Mouse (Mus musculus) brown adipose tissue, adult 24 weeks (tissue): ENCODE results near the gene Ddc. TPM values are rescaled to one million over a fixed set of nuclear protein-coding genes. Genes with fewer than 3 reads are reported as not detected.

Experiments used
- H3K27ac ChIP-seq: fragments of 200-500 bp; replicated peaks from 2 replicates; pipeline ENCODE4 v1.5.1; 2012; ENCODE audit warnings: low read depth, mild to moderate bottlenecking, low read length
- H3K4me1 ChIP-seq: fragments of 200-500 bp; 2 replicates; pipeline ENCODE4 v1.6.1; 2012; ENCODE audit warnings: low read length, mixed read lengths; ENCODE audit not compliant: control insufficient read depth, insufficient read depth, insufficient read length
- H3K4me3 ChIP-seq: fragments of 200-500 bp; 2 replicates; pipeline ENCODE4 v1.5.1; 2012; ENCODE audit warnings: low read depth, mild to moderate bottlenecking, low read length, moderate library complexity; ENCODE audit not compliant: insufficient read depth
- polyA plus RNA-seq: library from polyadenylated mRNA; stranded (reverse); fragments of >200 nt; gene quantifications from 2 replicates; pipeline ENCODE4 v1.2.4, GENCODE M21; 2012; ENCODE audit not compliant: missing spikeins, insufficient read depth, insufficient read length

The Ddc gene
- polyA plus RNA-seq, 1 experiment = not detected

DNA sequence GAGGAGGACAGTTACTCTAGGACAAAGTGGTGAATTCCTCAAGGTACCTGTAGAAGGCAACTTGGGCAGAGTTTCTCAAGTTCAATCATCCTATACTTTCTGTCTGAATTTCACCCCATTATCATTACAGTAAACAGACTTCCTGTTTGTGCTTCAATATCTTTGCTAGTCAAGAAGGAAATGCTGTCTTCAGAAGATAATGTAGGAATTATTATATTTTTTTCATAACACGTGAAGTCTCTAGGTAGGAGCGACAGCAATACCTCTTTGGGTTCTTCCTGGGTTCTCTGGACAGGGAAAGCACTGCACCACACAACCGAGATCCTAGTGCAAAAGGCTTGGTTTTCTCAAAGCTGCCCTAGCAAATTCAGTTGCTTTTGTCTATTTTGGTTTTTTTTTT is 21.6 kb downstream of the Ddc start:
- no peaks in the 10 kb centered on the region for H3K4me1 ChIP-seq
- H3K4me3 ChIP-seq = no peak overlapping the region
- H3K27ac ChIP-seq = no peak overlapping the region

- Histone ChIP-seq H3K4me3 (no peak overlapping the region), H3K27ac (no peak overlapping the region), H3K4me1 (no peaks in the 10 kb centered on the region)
Observed at GRCm38 (mm10) chr11:11875230-11875629, 22.7 kb downstream of the Ddc start.

GRCm38 (mm10) chr11:11873023-11873908 is 24.7 kb downstream of the Ddc start:
- Histone ChIP-seq H3K4me1 (no peaks in the 10 kb centered on the region), H3K27ac (no peak overlapping the region)

DNA sequence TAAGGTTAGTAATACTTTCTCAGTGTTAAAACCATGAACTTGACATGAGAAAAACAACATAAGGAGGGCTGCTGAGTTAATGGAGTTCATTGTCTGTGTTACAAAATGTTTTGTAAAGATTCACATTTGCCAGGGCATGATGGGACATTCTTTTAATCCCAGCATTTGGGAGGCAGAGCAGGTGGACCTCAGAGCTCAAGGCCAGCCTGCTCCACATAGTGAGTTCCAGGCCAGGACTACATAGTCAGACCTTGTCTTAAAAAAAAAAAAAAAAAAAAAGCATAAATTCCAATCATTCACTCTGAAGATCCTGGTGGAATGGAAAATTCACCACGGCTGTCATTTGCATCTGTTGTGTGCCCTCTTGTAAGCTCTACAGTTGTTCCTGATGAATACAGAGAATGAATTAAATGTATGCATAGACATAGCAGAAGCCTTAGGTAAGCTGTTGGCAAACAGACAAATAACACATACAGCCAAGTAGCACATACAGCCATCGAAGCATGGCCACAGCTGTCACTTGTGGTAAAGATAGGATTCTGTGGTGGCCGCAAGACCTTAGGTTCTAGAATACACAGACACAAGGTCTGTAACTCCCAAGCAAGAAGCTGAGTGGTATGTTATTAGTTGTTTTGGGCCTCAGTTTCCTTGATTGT is 25.7 kb downstream of the Ddc start:
- no peak overlapping the region for H3K27ac ChIP-seq
- no peak overlapping the region for H3K4me3 ChIP-seq
- no peaks in the 10 kb centered on the region for H3K4me1 ChIP-seq

More at GRCm38 (mm10) chr11:11873023-11873908, 24.7 kb downstream of the Ddc start:
- H3K4me3 ChIP-seq = no peak overlapping the region

DNA sequence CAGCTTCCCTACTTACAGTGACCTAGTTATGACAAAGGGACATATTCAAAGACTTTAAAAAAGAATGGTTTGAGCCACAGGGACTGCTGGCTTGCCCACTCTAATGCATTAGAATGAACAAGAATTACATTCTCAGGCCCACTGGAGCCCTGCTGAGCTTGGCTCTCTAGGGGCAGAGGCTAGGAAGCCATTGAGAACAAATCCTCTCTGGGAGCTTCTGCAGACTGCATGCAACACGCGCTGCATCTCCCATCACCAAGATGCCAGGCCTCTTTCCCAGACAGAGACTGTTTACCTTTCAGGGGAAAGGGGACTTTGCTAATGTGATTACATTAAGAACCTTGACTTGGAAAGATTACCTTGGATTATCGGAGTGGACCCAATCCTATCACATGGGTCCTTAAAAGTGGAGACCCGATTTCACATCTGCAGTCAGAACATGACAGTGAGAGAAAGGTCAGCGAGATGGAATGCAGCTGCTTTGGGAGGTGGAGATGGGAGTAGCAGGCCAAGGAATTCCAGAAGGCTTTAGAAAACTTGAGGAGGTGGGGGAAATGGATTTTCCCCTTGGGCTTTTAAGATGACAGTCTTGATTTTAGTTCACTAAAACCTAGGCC is 26.6 kb downstream of the Ddc start:
- H3K27ac ChIP-seq = no peak overlapping the region
- H3K4me1 ChIP-seq = no peaks in the 10 kb centered on the region
- no peak overlapping the region for H3K4me3 ChIP-seq

DNA sequence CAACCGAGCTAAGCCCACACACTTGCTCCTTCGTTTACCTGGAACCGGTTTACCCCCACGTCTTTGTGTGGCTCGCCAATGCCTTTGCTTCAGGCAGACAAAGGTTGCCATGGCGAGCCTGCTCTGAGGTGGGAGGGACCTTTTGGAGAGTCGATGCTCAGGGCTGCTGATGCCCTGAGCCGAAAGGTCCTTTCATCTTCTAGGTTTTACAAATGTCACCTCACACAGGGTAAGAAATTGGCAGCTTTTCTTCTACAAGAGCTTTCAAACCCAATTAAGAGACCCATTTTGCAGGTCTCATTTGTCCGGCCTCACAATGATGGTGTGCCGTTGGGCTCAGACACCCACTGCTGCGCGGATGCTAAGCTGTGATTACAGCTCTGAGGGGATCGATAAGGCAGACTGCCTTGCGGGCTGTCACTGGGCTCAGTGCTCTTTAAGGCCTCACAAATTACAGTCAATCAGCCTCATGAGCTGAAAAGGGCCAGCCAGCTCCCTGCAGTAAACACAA is 29.9 kb downstream of the Ddc start:
- H3K4me1 ChIP-seq = no peaks in the 10 kb centered on the region
- no peak overlapping the region for H3K27ac ChIP-seq
- no peak overlapping the region for H3K4me3 ChIP-seq

GRCm38 (mm10) chr11:11866696-11867095 is 31.2 kb downstream of the Ddc start:
- H3K4me1 ChIP-seq = no peaks in the 10 kb centered on the region
- H3K4me3 ChIP-seq = no peak overlapping the region
- no peak overlapping the region for H3K27ac ChIP-seq

DNA sequence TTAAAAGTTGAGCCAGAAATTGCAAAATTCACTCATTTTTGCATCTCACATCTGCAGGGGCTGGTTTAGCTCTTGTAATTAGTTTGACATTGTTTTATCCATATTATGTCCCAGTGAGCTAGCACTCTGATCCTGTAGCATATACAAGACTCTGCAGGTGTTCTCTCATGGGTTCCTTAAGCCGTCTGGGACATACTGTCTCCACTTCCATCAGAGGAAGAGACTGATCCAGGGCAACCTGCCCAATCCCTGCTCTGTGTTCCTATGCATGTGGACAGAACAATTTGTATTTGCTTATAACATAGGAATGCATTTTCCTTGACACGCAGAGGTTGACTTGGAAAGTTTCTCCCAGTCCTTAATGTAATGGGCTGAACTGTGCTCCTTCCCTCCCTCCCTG is 32.8 kb downstream of the Ddc start:
- no peaks in the 10 kb centered on the region for H3K4me1 ChIP-seq
- no peak overlapping the region for H3K27ac ChIP-seq
- no peak overlapping the region for H3K4me3 ChIP-seq

DNA sequence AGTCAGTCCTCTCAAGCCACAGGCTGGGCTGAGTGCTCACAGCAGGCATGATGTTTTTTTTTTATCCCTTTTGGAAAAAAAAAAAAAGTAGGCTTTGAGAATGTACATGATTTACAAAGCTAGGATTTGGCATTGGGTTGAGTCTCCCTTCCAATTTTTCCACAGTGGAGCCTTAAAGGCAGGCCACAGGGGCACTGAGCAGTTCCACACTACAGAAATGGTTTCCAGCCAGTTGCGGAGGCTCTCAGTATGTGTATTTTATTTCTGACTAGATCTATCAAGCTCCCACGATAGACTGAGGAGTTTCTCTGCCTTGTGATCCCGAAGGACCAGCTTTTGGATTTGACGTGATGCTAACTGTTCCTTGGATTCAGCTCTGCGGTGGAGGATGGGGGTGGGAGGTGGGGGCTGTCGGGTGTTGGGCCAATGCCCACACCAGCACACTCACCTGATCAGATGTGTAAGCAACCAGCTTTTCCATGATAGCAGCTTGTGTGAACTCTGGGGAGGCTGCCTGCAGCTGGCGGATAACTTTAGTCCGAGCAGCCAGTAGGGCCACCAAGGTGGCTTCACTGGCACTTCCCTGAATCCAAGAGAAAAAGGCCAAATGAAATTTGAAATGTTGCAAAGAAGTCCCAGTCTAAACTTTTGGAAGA is 33.4 kb downstream of the Ddc start:
- Histone ChIP-seq H3K27ac (no peak overlapping the region), H3K4me1 (no peaks in the 10 kb centered on the region), H3K4me3 (no peak overlapping the region)

DNA sequence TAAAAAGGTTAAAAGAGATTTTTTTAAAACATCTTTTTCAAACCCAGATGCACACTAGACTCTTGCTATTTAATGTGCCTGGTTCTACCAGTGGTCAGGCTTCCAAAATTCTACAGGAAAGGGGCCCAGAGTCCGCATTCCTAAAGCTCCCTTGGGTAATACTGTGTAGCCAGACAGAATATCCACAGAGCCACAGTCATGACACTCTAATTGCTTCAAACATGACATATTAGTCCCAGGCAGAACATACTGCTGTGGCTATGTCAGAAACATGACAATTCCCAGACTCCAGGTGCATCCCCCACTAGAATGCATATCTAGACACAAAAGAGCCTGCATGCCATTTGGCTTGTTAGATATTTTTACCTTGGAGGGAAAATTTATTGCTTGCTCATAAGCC is 35.4 kb downstream of the Ddc start:
- Histone ChIP-seq H3K4me1 (no peaks in the 10 kb centered on the region), H3K27ac (no peak overlapping the region), H3K4me3 (no peak overlapping the region)

DNA sequence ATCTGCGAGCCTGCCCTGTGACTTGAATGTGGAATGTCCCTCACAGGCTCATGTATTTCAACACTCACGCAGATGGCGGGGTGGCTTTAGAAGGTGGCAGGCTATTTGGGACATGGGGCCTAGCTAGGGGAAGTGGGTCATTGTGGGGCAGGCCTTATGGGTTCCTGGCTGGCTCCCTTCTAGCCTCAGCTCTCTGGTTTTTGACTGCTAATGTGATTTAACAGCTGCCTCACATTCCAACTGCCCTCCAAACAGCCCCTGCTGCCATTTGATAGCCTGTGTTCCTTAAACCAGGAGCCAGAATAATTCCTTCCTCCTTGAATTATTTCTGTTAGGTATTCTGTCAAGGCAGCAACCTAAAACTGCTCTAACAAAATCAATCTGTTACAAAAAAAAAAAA is 41.0 kb downstream of the Ddc start:
- Histone ChIP-seq H3K4me1 (no peaks in the 10 kb centered on the region; the same call in 1 of the 2 replicates), H3K27ac (no peak overlapping the region), H3K4me3 (no peak overlapping the region)

GRCm38 (mm10) chr11:11855685-11856131 is 42.2 kb downstream of the Ddc start:
- no peak overlapping the region for H3K4me3 ChIP-seq
- H3K4me1 ChIP-seq = no peaks in the 10 kb centered on the region; the same call in 1 of the 2 replicates
- no peak overlapping the region for H3K27ac ChIP-seq

DNA sequence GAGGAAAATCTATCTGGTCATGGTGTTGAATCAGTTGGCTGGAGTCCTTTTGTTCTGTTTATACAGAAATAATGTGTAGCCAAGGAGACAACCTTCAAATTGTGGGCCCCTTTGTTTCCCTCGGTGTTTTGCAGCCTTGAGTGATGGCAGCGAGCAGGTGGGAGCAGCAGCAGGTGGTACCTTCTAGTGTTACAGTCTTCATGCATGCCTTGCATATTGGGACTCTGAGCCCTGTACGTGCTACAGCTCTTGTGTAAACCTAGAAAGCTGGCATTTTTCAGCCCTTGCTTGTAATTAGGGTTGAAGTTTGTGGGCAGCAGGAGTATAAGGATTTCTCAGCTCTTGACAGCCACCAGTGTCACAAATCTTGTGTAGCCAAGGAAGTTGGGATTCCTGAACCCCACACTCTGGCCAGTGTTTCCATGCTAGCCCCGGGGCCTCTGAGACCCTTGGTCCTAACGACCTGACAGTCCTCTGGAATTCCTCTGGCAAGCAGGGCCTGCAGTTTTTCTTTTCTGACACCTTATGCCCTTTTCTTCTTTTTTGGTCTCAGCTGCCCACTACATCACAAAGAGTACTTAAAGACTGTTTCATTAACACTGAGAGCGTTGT is 42.8 kb downstream of the Ddc start:
- H3K4me1 ChIP-seq = no peaks in the 10 kb centered on the region; the same call in 1 of the 2 replicates
- H3K4me3 ChIP-seq = no peak overlapping the region
- H3K27ac ChIP-seq = no peak overlapping the region

DNA sequence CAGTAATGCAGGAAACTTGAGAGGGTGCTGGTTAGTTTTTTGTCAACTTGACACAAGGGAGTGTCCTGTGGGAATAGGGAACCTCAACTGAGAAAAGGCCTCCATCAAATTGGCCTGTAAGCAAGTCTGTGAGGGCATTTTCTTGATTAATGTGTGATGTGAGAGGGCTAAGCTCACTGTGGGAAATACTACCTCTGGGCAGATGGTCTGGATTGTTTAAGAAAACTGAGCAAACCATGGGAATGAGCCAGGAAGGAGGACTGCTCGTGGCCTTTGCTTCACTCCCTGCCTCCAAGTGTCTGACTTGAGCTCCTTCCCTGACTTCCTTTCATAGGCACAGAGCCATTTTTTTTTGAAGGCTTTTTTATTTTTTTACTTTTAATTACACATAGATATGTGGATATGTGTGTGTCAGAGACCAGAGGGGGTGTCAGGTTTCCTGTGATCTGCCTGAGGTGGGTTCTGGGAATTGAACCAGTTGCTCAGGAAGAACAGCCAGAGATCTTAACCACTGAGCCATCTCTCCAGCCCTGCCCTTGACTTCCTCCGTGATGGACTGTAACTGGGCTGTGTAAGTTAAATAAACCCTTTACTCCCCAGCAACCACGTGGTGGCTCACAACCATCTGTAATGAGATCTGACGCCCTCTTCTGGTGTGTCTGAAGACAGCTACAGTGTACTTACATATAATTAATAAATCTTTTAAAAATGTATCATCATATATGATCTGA is 44.0 kb downstream of the Ddc start:
- no peak overlapping the region for H3K27ac ChIP-seq
- H3K4me1 ChIP-seq = no peaks in the 10 kb centered on the region; the same call in 1 of the 2 replicates
- no peak overlapping the region for H3K4me3 ChIP-seq
